Mouse (Mus musculus) stomach, embryonic 14.5 days (tissue): ENCODE results near the gene Kif24. TPM values are rescaled to one million over a fixed set of nuclear protein-coding genes. Genes with fewer than 3 reads are reported as not detected.

Experiments used
- ATAC-seq: fragments of 200-750 bp; cut with Nextera tagmentation; 2 replicates; pipeline ENCODE4 v1.8.0; 2017; ENCODE audit warnings: low read depth, moderate TSS enrichment; ENCODE audit not compliant: insufficient number of reproducible peaks, insufficient read depth, low FRiP score
- H3K27ac ChIP-seq: fragments of 300-500 bp; sonication (generic); 2 replicates; pipeline ENCODE4 v1.5.1; 2014; ENCODE audit warnings: mild to moderate bottlenecking, low read length, moderate library complexity, mixed read lengths
- H3K27me3 ChIP-seq: fragments of 300-500 bp; sonication (generic); 2 replicates; pipeline ENCODE4 v1.6.1; 2014; ENCODE audit warnings: low read length, control low read depth, mixed read lengths; ENCODE audit not compliant: control insufficient read depth, insufficient read depth
- H3K36me3 ChIP-seq: fragments of 300-500 bp; sonication (generic); 2 replicates; pipeline ENCODE4 v1.6.1; 2014; ENCODE audit warnings: mild to moderate bottlenecking, control low read depth, low read length, moderate library complexity, mixed read lengths; ENCODE audit not compliant: control insufficient read depth, insufficient read depth
- H3K4me1 ChIP-seq: fragments of 300-500 bp; sonication (generic); 2 replicates; pipeline ENCODE4 v1.6.1; 2014; ENCODE audit warnings: low read length, control low read depth, mixed read lengths; ENCODE audit not compliant: control insufficient read depth, insufficient read depth
- H3K4me2 ChIP-seq: fragments of 300-500 bp; sonication (generic); replicated peaks from 2 replicates; pipeline ENCODE4 v1.6.1; 2014; ENCODE audit warnings: low read depth, low read length, control low read depth
- H3K4me3 ChIP-seq: fragments of 300-500 bp; sonication (generic); 2 replicates; pipeline ENCODE4 v1.5.1; 2014; ENCODE audit warnings: low read depth, low read length, control low read depth
- H3K9ac ChIP-seq: fragments of 300-500 bp; sonication (generic); replicated peaks from 2 replicates; pipeline ENCODE4 v1.6.1; 2014; ENCODE audit warnings: low read depth, mild to moderate bottlenecking, control low read depth, low read length, moderate library complexity, mixed read lengths
- H3K9me3 ChIP-seq: fragments of 300-500 bp; sonication (generic); 2 replicates; pipeline ENCODE4 v1.6.1; 2016; ENCODE audit warnings: low read depth, low read length, control low read depth; ENCODE audit not compliant: control insufficient read depth
- WGBS: fragments of 180-500 bp; shearing (Covaris S2); extraction: QIAGEN DNeasy Blood & Tissue Kit; methylation state at CpG from one replicate; pipeline ENCODE4 v1.1.7; 2014; 5-methylcytosine and 5-hydroxymethylcytosine counted together
- polyA plus RNA-seq: library from polyadenylated mRNA; unstranded; fragments of >200 nt; fragmentation: Nextera tagmentation; extraction: Ambion mirVana; gene quantifications from 2 replicates; pipeline ENCODE4 v1.2.1, GENCODE M21; 2014

Gene Kif24
- polyA plus RNA-seq, 1 experiment from 2014 or later, result 7.4 TPM

DNA sequence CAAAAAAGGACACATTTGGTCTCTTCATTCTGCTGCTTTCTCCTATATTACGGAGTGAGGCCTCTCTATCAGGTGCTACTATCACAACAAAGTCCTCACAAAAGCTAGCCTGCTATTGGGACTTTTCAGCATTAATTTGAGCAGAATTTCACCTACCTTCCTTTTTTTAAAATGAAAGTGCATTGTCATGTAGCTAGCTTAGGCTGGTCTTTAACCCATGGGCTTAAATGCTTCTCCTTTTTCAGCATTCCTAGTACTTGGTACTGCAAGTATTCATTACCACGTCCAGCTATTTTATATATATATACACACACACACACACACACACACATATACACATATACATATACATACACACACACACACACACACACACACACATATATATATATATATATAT is 106.0 kb downstream of the Kif24 start:
- Histone ChIP-seq H3K4me1 (no peaks in the 10 kb centered on the region), H3K4me3 (no peak overlapping the region), H3K9ac (no peak overlapping the region), H3K36me3 (no peaks in the 10 kb centered on the region), H3K9me3 (no peaks in the 10 kb centered on the region), H3K4me2 (no peak overlapping the region), H3K27me3 (no peaks in the 10 kb centered on the region), H3K27ac (no peak overlapping the region)
- no peak for ATAC-seq
- 84% methylated on average over 2 of the region's 2 CpGs for WGBS

DNA sequence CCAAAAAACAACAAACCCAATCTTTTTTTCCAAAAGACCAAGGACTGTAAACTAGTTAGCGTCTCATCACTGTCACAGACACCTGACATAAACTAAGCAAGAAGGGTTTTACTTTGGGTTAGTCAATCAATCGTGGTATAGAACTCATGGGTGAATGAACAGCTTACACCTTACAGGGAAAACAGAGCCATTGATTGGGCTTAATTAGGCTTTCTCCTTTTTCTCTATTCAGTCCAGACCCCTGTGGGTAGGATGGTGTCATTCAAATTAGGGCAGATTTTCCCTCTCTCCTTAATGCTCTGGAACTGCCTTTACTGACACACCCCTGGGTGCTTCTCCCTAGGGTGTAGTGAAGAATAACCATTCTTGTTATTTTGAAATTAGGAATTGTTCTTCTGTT is 107.5 kb downstream of the Kif24 start:
- WGBS, result 83% methylated on average over 2 of the region's 2 CpGs
- Histone ChIP-seq H3K4me1 (no peaks in the 10 kb centered on the region), H3K4me2 (no peak overlapping the region), H3K27me3 (no peaks in the 10 kb centered on the region), H3K4me3 (no peak overlapping the region), H3K9me3 (no peaks in the 10 kb centered on the region), H3K27ac (no peak overlapping the region), H3K9ac (no peak overlapping the region), H3K36me3 (no peaks in the 10 kb centered on the region)
- no peak for ATAC-seq

DNA sequence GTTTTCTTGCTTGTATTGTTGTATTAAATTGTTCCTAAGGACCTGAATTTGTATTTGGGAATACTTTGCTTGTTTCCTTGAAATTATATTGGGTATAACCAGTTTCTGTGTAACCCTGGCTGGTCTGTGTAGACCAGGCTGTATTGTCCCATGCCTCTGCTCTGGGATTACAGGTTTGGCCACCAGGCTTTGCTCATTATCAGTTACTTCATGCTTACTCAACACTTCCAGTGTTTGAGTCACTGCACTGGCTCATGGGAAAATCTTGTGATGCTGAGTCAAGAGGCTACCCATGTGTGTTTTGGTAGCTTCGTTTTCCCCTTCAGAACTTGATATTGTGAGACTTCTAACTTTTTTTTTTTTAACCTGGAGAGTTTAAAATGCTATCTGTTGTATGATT is 111.4 kb downstream of the Kif24 start:
- ATAC-seq, result no peak
- H3K4me3 ChIP-seq, result no peak overlapping the region
- 100% methylated on average over 1 of the region's 1 CpGs for WGBS
- H3K4me1 ChIP-seq, result peaks cover 5% of the 10 kb centered on the region
- H3K27ac ChIP-seq, result no peak overlapping the region
- H3K36me3 ChIP-seq, result no peaks in the 10 kb centered on the region
- no peak overlapping the region for H3K4me2 ChIP-seq
- H3K9ac ChIP-seq, result no peak overlapping the region
- H3K9me3 ChIP-seq, result no peaks in the 10 kb centered on the region
- H3K27me3 ChIP-seq, result no peaks in the 10 kb centered on the region

DNA sequence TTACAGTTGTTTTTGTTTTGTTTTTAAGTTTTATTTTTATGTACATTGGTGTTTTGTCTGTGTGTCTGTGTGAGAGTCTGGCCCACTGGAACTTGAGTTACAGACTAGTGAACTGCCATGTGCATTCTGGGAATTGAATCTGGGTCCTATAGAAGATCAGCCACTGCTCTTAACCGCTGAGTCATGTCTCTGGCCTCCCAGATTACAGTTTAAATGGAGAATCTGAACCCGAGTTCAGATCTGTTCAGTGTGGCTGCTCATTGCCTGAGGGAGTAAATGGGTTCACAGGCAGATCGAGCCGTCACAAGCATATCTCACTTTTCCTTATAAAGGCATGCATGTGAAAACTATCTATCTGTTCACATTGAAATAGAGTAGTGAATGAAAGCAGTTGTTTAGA is 111.9 kb downstream of the Kif24 start:
- Histone ChIP-seq H3K27me3 (no peaks in the 10 kb centered on the region), H3K4me1 (peaks cover 10% of the 10 kb centered on the region), H3K4me2 (no peak overlapping the region), H3K27ac (no peak overlapping the region), H3K4me3 (no peak overlapping the region), H3K36me3 (no peaks in the 10 kb centered on the region), H3K9me3 (no peaks in the 10 kb centered on the region), H3K9ac (no peak overlapping the region)
- WGBS, result 96% methylated on average over 4 of the region's 4 CpGs
- ATAC-seq, result no peak

DNA sequence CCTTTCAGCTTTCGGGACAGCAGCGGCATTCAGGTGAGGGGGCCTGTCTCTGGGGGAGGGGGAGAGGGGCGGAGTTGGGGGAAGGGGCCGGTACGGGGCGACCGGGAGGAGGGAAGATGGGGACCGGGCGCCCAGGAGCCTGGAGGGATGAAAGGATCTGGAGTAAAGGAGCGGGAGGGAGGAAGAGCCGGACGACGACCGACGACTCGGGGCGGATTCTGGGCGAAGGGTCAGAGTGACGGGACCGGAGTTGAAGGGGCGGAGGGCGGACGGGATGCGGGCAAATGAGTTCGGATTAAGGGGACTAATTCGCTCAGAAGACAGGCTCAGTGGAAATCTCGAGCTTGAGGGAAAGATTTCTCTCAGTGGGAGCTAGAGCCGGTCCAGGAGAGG is 115.5 kb downstream of the Kif24 start:
- H3K4me2 ChIP-seq, result peak overlapping the region; percentile 81
- H3K9ac ChIP-seq, result peak overlapping the region; percentile 68
- no peak; the same call in none of the 2 replicates for ATAC-seq
- H3K4me1 ChIP-seq, result peaks cover 13% of the 10 kb centered on the region
- H3K36me3 ChIP-seq, result no peaks in the 10 kb centered on the region
- H3K9me3 ChIP-seq, result no peaks in the 10 kb centered on the region
- 1% methylated on average over 28 of the region's 28 CpGs for WGBS
- no peaks in the 10 kb centered on the region for H3K27me3 ChIP-seq
- H3K27ac ChIP-seq, result peak overlapping the region; percentile 95
- peak overlapping the region; percentile 75 for H3K4me3 ChIP-seq

DNA sequence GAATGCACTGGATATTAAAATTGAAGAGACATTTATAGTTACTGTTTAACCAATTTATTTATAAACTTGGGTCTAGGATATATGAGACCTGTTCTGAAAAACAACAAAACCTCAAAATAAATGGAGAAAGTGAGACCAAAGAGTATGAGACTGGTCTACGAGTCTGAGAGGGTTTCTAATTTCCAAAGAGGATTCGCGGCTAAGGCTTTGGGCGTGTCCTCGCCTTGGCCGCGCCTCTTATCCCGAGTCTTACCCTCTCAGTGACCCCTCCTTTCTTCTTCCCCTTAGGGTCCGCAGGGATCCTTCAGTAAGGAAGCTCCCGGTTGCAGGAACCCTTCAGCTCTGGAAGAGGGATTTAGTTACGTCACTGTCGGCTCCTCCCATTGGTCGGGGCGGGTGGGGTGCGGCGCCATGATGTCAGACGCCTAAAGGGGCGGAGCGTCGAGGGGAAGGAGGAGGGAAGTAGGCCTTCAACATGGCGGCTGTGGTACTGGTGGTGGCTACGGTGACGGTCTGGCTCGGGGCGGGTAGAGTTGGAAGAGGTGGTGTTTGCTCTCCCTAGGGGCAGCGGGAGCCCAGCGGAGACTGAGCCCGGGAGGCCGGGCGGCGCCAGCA is 116.0 kb downstream of the Kif24 start, which contains the start of gene Ubap1:
Gene Ubap1 (plus strand): TSS at position 413 of the 615 bp plus-strand sequence.
- peak; percentile 97 for ATAC-seq
- no peaks in the 10 kb centered on the region for H3K36me3 ChIP-seq
- H3K27me3 ChIP-seq, result no peaks in the 10 kb centered on the region
- peak within 1 kb of the TSS; percentile 95 for H3K27ac ChIP-seq
- H3K4me3 ChIP-seq, result peak within 1 kb of the TSS; percentile 75
- peak within 1 kb of the TSS; percentile 68 for H3K9ac ChIP-seq
- no peaks in the 10 kb centered on the region for H3K9me3 ChIP-seq
- WGBS, result under 1% methylated on average over 31 of the region's 31 CpGs
- peaks cover 13% of the 10 kb centered on the region for H3K4me1 ChIP-seq
- H3K4me2 ChIP-seq, result peak within 1 kb of the TSS; percentile 81

DNA sequence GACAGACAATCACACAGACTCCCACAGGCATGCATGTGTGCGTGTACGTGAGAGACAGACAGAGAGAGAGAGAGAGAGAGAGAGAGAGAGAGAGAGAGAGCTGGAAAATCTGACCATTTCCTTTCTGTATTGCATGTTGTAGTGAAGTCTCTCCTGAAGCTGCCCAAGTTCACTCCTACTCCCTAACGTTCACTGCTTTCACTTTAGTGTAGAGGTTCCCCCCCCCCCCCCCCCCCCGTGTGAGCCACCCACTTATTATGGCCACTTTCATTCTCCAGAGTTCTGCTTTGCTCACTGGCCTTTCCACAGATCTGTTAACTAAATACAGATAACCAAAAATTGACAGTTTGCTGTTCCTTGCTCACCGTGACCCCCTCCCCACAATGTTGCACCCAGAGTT is 116.8 kb downstream of the Kif24 start:
- Histone ChIP-seq H3K27me3 (no peaks in the 10 kb centered on the region), H3K9ac (no peak overlapping the region), H3K27ac (peak overlapping the region; percentile 48; the same call in 1 of the 2 replicates), H3K9me3 (no peaks in the 10 kb centered on the region), H3K4me2 (peak overlapping the region; percentile 36), H3K36me3 (no peaks in the 10 kb centered on the region), H3K4me1 (peaks cover 13% of the 10 kb centered on the region), H3K4me3 (peak overlapping the region; percentile 75; the same call in 1 of the 2 replicates)
- ATAC-seq, result no peak
- WGBS, result 30% methylated on average over 5 of the region's 5 CpGs

DNA sequence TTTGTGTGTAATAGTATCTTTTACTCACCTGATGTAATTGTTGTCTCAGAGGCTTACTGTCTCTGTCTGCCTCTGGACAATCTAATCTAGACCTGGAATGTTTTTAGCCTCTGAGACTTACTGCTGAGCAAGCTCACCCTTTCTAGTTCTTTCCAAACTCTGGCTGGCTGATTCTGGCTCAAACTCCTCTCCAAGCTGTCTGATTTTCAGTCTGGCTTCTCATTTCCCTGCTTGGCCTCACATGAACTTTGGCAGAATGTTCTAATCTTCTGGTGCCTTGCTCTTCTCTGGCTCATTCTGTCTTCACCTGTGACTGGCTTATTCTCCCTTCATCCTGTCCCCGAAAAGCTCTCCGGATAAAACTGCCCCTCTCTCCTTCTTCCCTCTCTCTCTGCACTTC is 118.7 kb downstream of the Kif24 start:
- Histone ChIP-seq H3K9ac (no peak overlapping the region), H3K4me3 (no peak overlapping the region), H3K36me3 (no peaks in the 10 kb centered on the region), H3K4me2 (no peak overlapping the region), H3K27ac (no peak overlapping the region), H3K4me1 (peaks cover 13% of the 10 kb centered on the region), H3K27me3 (no peaks in the 10 kb centered on the region), H3K9me3 (no peaks in the 10 kb centered on the region)
- ATAC-seq, result no peak
- 76% methylated on average over 2 of the region's 2 CpGs for WGBS
